Mouse (Mus musculus): ENCODE measurements at regions not wholly inside any gene's neighbourhood (a gene's known extent, or its start where the extent isn't known, plus 50 kb on each side); places are given as distances from the start of the nearest gene placed in this dataset.

- no peak for TF ChIP-seq CTCF (IDR thresholded peaks at IDR 0.05; ENCODE audit: extremely low read depth, insufficient read depth, insufficient read length, insufficient replicate concordance)
- no peak for TF ChIP-seq POLR2A (IDR thresholded peaks at IDR 0.05; ENCODE audit: low read depth, low read length)
Observed at GRCm38 (mm10) chr4:84135740-84136139, 539.3 kb downstream of the Bnc2 start.
